Mouse (Mus musculus) cortical plate, adult 2 months (tissue): ENCODE results near the gene Wee1. TPM values are rescaled to one million over a fixed set of nuclear protein-coding genes. Genes with fewer than 3 reads are reported as not detected.

Experiments
- H3K27ac ChIP-seq: fragments of 200-500 bp; 2 replicates; pipeline ENCODE4 v1.5.1; 2012; ENCODE audit warnings: low read length, control low read depth, inconsistent platforms; ENCODE audit not compliant: insufficient read depth
- H3K4me1 ChIP-seq: fragments of 200-500 bp; 2 replicates; pipeline ENCODE4 v1.6.1; 2011; ENCODE audit warnings: low read length; ENCODE audit not compliant: control insufficient read depth, insufficient read depth
- H3K4me3 ChIP-seq: fragments of 200-500 bp; 2 replicates; pipeline ENCODE4 v1.5.1; 2011; ENCODE audit warnings: mild to moderate bottlenecking, low read length, control low read depth; ENCODE audit not compliant: insufficient read depth
- CTCF ChIP-seq: fragments of 200-500 bp; IDR thresholded peaks from 2 replicates; pipeline ENCODE4 v1.5.1; 2011; ENCODE audit warnings: mild to moderate bottlenecking, control low read depth, low read length; ENCODE audit not compliant: insufficient read depth; ENCODE audit errors: extremely low read depth
- POLR2A ChIP-seq: fragments of 200-500 bp; IDR thresholded peaks from 2 replicates; pipeline ENCODE4 v1.6.1; 2011; ENCODE audit warnings: mild to moderate bottlenecking, low read length, control low read depth; ENCODE audit not compliant: insufficient read depth; ENCODE audit errors: extremely low read depth
- polyA plus RNA-seq: library from polyadenylated mRNA; depleted of rRNA; stranded (reverse); fragments of >200 nt; gene quantifications from 2 replicates; pipeline ENCODE4 v1.2.3, GENCODE M21; 2012; rRNA removed

The Wee1 gene
- polyA plus RNA-seq, 1 experiment: 15.2 TPM

- TF ChIP-seq CTCF: no peak
- no peak for TF ChIP-seq POLR2A
These were observed 62.8 kb downstream of the Wee1 start for GRCm38 (mm10) chr7:110184608-110185007.

DNA sequence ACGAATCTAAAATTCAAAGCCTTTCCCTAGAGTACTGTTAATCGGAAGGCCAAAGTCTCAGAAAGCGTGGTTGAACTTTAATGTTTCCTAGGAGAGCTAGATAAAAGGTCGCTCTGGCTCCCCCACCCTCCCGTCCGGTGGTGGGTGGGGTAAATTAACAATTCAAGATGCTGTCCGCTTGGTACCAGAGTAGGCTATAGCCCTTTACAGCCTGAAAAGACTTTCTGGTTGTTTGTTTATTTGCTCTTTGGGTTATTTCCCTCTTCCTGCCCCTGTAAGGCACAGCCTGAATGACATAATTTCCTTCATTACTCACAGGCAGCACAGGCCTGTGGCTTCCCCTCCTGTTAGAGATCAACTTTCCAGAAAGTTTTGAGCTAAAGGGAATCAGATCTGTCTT is 68.1 kb downstream of the Wee1 start:
- Histone ChIP-seq H3K27ac (no peak overlapping the region), H3K4me1 (no peaks in the 10 kb centered on the region), H3K4me3 (no peak overlapping the region)
- TF ChIP-seq CTCF (no peak), POLR2A (no peak)

More at GRCm38 (mm10) chr7:110184608-110185007, 62.8 kb downstream of the Wee1 start:
- no peak overlapping the region for H3K4me3 ChIP-seq
- H3K27ac ChIP-seq: no peak overlapping the region
- H3K4me1 ChIP-seq: no peaks in the 10 kb centered on the region

Other genes with a start within 250 kb of the Wee1 start
- gene Dennd5a, start 161.6 kb upstream of the Wee1 start, polyA plus RNA-seq: 214 and 216 TPM in 2 replicates
- 39.0 TPM in 2 replicates for gene Tmem41b, start 135.1 kb upstream of the Wee1 start, polyA plus RNA-seq
- 44.7 and 45.4 TPM in 2 replicates for gene Ipo7, start 103.8 kb upstream of the Wee1 start, polyA plus RNA-seq
- 10.1 and 12.9 TPM in 2 replicates for gene Zfp143, start 60.8 kb upstream of the Wee1 start, polyA plus RNA-seq
- 9.8 and 10.5 TPM in 2 replicates for gene Swap70, start 99.7 kb downstream of the Wee1 start, polyA plus RNA-seq